Mouse (Mus musculus): ENCODE measurements around the gene Pigr.

The Pigr gene

DNA sequence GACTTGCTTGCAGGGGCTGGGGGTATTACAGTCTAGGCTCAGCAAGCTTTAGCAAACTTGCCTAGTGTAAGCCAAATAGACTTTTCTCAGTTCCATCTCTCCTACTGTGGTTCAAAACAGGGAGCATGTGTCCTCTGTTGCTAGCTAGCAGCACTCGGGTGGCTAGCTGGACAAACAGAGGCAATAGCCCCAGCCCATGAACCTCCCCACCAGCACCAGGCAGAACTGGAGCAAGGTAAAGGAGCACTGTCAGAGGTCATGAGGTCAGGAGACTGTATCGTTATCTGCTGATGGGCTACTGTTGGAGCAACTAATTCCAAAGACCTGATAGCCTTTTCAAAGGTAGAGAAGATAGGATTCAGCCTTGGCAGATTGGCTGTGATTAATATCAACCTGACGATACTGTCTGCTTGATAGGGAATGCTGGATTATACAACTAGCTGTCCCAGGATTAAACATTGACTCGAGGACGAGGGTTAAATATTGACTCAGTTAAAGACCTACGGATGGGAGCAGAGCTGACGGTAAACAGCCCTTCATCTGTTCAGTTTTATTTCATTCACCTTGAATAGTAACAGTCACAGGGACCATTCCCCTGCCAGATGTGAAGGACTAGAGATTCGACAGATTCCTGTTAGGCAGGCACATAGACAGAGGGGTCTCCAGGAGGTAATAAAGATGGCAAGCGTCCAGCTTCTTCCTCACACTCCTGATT is 4.4 kb upstream of the Pigr start:
- in situ Hi-C loops (cut with MboI; ENCODE audit: low pct_unique_long_range_greater_than_20kb in 1 of 2, low sequenced_read_pairs in 2 of 2, unreplicated experiment in 1 of 2): no loop called here

DNA sequence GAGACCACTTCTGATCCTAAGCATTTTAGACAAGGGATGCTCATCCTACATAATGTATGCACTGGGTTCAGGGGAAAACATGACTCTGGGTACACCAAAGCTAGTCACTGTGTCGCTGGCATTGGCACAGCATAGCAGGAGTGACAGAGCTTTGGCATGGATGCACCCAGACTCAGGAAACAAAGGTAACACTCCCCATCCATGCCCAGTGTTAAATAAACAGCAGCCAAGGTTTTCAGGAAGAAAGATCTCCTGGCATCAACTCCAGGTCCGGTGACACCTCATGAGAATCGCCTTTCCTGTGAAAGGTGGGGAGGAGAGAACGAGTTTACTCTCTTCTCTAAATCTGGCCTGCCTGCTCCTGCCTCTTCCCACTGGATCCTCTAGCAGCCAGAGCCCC is 2.2 kb downstream of the Pigr start:
- in situ Hi-C loops (cut with MboI; ENCODE audit: low pct_unique_long_range_greater_than_20kb in 1 of 2, low sequenced_read_pairs in 2 of 2, unreplicated experiment in 1 of 2): no loop called here

DNA sequence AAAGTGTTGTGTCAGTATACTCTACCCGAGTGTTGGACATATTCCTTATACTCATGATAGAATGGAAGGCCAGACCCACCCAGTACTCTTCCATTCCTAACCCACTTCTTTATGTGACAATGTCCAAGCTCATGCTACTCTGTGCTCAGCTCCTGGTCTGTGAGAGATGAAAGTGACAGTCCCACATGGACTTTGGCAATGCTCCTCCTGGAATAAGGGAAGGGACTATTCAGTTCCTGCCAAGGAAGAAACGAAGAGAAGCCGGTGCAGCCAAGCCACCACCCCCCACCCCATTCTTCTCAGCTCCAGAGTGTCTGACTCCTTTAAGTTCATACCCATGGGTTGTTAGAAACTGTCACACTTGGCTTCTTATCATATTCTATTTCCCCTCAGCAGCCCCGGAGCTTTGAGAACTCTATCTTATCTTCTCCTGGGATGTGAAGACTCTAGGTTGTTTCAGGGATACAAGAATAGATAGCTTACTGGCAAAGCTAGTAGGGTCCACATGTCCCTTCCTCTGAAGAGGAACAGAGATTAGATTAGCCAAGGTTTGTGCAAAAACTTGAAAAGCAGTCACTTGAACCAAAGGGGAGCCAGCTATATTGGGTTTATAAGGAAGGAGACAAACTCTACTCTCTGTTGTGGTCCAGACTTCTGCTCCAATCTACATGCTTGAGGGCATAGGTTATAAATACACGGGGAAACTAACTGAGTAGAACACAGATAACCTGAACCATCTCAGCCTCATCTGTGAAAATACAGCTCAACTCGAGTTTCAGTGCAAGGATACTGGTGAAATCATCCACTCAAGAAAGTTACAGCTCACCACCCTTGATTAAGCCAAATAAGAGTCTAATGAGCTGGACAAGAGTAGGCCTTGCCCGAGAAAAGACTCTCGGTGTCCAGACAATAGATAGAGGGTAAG is 3.7 kb downstream of the Pigr start:
- in situ Hi-C loops (cut with MboI; ENCODE audit: low pct_unique_long_range_greater_than_20kb in 1 of 2, low sequenced_read_pairs in 2 of 2, unreplicated experiment in 1 of 2): no loop called here

DNA sequence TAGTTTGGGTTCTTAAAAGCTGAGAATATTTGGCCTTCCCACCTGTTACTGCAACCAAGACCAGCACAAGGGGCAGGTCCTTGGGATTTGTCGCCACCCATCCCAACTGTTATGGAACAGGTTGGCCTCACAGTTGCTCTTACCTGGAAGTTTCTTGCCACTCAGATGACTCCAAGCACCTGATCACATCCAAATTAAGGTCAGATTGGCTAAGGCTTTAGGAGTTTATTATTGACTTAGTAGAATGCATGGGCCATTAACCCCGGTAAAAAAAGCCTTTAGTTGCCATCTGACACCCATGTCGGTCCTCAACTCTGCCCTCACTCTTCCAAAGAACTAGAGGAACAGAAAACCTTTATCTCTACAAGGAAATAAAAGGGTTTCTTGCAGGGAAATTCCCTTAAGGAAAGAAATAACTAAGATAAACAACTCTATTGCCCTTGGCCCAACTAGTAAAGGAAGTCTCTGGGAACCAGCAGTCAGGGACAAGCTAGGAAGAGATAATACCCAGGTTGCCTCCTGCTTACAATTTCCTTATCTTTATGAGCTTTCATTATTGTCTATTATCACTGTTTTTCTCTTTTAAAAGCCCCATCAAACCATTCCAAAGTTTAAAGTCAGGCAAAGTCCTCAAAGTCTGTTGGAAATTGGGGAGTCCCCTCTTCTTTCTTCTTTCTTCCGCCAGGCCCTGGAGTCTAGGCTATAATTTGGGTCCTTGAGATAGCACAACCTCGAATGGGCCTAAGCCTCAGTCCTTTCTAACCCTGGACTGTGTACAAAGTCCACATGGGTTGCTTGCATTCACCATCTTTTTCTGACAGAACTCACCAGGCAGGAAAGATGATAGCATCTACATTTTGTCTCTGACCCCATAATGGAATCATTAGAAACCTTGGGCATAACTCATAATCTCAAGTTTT is 6.0 kb downstream of the Pigr start:
- in situ Hi-C loops (cut with MboI; ENCODE audit: low pct_unique_long_range_greater_than_20kb in 1 of 2, low sequenced_read_pairs in 2 of 2, unreplicated experiment in 1 of 2): no loop called here

DNA sequence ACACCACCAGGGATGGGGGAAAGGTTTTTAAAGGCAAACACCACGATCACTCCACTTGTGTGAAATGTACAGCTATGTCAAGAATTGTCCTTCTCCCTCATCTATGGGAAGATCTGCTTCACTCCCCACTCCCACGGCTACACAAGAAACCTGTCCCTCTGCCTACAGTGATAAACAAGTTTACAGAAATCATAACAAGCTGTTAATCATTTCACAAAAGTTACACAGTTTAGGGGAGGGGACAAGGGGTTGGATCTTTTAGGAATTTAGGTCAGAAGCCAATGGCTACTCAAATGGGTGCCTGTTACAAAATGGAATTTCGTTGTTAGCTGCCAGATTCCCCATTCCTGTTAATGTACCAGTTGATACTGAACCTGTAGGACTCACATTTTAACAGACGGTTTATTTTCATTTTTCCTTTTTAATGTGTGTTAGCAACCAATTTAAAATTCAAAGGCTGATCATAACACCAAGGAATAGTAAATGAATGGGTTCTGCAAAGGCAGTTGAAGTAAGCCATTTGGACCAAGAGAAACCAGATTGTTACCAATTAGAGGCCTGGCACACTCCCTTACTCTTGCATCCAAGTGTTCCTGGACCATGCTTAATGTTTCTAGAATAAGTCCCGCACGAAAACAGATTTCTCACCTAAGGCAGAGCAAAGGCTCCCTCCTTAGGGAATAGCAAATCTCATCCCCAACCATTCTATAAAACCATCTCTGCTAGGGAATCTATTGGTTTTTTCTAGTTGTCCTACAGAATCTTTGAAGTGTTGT is 8.9 kb downstream of the Pigr start:
- in situ Hi-C loops (cut with MboI; ENCODE audit: low pct_unique_long_range_greater_than_20kb in 1 of 2, low sequenced_read_pairs in 2 of 2, unreplicated experiment in 1 of 2): no loop called here

DNA sequence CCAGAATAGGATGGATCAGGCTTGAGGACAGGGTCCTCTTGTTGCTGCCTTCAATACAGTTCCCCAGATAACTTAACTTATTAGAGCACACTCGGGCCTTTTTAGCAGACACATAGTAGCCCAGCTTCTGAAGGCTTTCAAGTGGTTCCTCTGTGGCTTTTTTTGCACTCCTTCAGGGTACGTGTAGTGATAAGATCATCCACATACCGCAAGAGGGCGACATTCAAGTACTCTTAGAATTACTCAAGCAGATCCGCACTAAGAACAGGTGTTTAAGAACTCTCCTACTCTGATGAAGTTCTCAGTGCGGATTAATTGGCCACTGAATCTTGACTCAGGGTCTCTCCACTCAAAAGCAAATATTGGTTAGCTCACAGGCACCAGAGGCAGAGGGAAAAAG is 11.8 kb downstream of the Pigr start:
- in situ Hi-C loops (cut with MboI; ENCODE audit: low pct_unique_long_range_greater_than_20kb in 1 of 2, low sequenced_read_pairs in 2 of 2, unreplicated experiment in 1 of 2): no loop called here

DNA sequence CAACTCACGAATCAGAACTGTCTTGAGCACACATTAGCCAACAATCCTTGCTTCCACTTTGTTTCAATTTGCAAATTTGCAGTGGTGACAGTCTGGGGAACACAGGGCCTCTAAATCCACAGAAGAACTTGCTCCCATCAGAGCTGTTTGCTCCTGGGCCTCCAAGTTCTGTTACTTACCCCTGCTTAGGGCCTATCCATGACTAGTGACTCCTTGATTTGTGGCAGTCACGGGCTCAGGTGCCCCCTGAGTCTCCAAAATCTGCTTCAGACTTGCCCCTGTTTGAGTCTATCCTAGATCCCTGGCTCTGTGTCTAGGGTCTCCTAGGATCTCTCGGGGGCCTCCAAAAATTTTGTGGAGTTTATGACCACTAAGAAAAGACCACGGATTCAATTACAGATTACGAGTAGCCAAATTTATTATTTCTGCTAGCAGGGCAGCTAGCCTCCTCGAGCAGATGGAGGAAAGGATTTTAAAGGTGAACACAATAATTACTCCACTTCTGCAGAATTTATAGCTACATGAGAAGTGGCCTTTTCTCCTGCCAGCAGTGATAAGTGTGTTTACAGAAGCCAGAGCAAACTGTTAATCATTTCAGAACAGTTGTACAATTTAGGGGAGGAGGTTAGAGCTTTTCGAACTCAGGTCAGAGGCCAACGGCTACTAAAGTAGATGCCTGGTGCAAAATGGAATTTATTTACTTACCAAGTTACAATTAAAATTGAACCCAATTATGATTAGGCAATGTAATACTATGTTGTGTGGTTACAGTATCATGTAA is 14.3 kb downstream of the Pigr start:
- in situ Hi-C loops (cut with MboI; ENCODE audit: low pct_unique_long_range_greater_than_20kb in 1 of 2, low sequenced_read_pairs in 2 of 2, unreplicated experiment in 1 of 2): no loop called here

DNA sequence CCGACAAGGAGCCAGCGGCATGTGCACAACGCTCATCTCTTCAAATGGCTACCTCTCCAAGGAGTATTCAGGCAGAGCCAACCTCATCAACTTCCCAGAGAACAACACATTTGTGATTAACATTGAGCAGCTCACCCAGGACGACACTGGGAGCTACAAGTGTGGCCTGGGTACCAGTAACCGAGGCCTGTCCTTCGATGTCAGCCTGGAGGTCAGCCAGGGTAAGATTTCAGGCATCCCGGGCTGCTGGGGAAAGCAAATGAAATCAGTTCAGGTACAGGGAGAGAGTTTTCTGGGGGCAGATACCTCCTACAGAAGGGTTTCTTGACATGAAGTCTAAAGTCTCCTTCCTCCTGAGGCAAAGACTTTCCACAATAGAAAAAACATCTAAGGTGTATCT is 15.1 kb downstream of the Pigr start:
- in situ Hi-C loops (cut with MboI; ENCODE audit: low pct_unique_long_range_greater_than_20kb in 1 of 2, low sequenced_read_pairs in 2 of 2, unreplicated experiment in 1 of 2): no loop called here

DNA sequence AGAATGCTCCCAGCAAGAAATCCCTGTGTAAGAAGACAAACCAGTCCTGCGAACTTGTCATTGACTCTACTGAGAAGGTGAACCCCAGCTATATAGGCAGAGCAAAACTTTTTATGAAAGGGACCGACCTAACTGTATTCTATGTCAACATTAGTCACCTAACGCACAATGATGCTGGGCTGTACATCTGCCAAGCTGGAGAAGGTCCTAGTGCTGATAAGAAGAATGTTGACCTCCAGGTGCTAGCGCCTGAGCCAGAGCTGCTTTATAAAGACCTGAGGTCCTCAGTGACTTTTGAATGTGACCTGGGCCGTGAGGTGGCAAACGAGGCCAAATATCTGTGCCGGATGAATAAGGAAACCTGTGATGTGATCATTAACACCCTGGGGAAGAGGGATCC is 18.0 kb downstream of the Pigr start:
- in situ Hi-C loops (cut with MboI; ENCODE audit: low pct_unique_long_range_greater_than_20kb in 1 of 2, low sequenced_read_pairs in 2 of 2, unreplicated experiment in 1 of 2): no loop called here

DNA sequence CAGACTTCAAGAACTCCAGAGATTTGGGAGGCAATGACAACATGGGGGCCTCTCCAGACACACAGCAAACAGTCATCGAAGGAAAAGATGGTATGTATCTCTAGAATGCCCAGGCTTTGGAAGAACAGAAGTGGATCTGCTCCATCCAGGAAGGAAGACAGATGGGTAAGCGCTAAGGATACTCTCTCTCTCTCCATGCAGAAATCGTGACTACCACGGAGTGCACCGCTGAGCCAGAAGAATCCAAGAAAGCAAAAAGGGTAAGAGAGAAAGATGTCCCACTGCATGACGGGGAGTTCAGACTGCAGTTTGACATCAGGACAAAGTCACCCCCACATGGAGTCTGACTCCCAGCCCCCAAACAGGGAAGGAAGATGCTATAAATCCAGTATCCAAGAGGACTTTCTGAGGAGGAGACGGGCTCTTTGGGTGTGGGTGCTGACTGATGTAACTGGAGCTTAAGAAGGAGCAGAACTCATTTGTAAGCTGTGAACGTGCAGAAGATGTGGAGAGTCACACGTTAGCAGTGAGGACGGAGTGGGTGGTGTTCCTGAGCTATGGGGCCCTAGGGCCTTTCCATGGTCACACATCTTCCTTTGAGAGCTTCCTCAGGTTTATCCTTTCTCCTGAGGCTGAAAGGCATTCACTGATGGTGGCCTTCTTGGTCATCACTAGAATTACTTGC is 23.2 kb downstream of the Pigr start:
- in situ Hi-C loops (cut with MboI; ENCODE audit: low pct_unique_long_range_greater_than_20kb in 1 of 2, low sequenced_read_pairs in 2 of 2, unreplicated experiment in 1 of 2): no loop called here

DNA sequence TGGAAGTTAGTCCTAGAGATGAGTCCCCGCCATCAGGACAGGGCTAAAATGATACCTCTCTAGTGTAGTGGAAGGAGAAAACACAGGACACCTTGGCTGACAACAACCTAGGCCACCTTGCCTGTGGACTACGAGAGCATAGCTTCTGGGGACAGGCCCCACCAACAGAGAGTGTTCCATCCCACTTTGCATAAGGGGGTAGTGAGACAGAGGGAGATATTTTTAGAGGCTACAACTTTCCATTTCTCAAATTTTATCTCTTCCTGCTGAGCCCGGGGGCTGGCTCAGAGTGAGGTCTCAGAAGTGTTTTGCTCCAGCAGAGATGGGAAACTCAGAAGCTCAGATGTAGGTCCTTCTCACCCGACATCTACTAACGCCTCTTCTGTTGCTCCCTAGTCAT is 23.9 kb downstream of the Pigr start:
- in situ Hi-C loops (cut with MboI; ENCODE audit: low pct_unique_long_range_greater_than_20kb in 1 of 2, low sequenced_read_pairs in 2 of 2, unreplicated experiment in 1 of 2): no loop called here

DNA sequence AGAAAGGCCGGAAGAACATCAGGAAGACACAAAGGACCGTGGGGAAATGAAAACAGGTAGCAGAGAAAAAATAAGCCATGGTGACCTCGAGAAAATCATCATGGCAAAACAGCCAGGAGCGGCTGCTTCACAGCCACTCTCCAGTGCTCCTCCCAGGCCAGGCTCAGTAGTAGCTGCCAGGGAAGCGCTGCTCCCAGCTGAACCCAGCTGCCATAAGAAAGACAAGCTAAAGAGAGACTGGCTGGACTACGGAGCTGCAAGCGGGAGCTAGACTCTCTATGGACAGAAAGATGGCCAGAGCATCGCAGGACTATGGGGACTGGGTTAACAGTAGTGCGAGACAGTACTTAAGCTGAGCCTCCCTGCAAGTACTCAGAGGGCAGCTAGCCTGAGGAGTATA is 28.3 kb downstream of the Pigr start:
- in situ Hi-C loops (cut with MboI; ENCODE audit: low pct_unique_long_range_greater_than_20kb in 1 of 2, low sequenced_read_pairs in 2 of 2, unreplicated experiment in 1 of 2): no loop called here

DNA sequence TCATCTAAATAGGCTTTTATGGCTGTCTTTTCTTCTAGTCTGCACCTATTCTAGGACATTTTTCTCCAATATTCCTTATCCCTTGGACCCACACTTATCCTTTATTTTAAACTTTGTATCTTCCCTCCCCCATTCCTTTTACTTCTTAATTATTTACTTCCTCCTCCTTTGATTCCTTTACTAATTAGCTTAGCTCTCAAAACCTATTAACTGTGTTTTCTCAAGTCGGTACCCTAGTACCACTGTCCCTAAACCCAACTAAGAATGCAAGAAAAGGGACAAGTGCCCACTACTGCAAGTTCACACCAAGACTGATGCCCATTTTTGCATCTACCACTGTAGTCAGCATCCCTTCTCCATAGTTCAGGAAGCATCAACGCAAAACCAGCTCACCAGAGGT is 29.2 kb downstream of the Pigr start:
- in situ Hi-C loops (cut with MboI; ENCODE audit: low pct_unique_long_range_greater_than_20kb in 1 of 2, low sequenced_read_pairs in 2 of 2, unreplicated experiment in 1 of 2): no loop called here

DNA sequence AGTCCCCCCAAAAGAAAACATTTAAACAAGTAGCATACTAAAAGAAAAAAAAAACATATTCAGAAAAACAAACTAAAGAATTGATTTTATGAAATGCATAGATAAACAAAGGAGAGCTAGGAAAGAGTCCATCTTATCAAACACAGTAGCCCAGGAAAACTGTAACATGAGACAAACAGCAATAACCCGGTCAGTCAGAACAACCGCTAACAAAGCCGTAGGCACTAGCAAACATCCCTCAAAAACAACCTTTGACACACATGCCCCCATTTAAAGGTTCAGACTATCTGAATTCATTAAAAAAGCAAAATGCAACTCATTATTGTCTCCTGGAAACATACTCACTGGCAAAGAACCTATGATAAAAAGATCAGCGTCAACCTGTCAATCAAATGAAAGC is 31.0 kb downstream of the Pigr start:
- in situ Hi-C loops (cut with MboI; ENCODE audit: low pct_unique_long_range_greater_than_20kb in 1 of 2, low sequenced_read_pairs in 2 of 2, unreplicated experiment in 1 of 2): no loop called here

DNA sequence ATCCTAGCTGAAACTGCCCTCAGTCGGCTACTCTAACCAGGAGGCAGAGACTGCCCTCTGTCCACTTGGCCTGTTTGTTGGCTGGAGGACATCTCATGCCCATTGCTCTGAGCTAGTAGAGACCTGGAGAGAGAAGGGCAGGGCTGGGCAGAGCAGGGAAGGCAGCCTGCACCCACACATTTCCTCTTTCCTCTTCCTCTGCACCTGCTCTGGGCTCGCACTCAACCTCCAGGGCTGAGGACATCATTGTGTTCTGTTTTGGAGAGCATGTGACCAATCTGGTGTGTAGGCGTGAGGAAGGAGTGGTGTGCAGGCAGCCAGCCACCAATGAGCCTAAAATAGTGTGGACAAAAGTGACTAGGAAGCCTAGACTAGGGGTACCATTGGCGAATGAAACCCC is 37.8 kb downstream of the Pigr start:
- in situ Hi-C loops (cut with MboI; ENCODE audit: low pct_unique_long_range_greater_than_20kb in 1 of 2, low sequenced_read_pairs in 2 of 2, unreplicated experiment in 1 of 2): no loop called here

DNA sequence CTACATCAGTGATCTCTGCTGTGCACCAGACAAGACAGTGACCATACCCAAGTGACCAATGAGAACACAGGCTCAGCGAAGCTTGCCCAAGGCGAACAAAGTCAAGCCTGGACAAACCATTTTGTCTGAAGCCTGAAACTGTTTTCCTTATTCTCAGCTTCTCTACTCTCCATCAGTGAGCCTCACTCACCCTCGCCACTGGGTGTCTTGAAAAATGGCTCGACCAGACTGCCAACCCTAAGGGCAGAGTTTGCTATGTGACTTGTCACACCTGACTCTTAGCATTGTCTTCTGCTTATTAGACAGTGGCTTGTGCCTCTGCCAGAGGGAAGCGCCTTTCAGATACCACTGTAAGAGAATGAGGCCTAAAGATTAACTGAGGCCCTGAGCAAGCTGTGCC is 38.3 kb downstream of the Pigr start:
- in situ Hi-C loops (cut with MboI; ENCODE audit: low pct_unique_long_range_greater_than_20kb in 1 of 2, low sequenced_read_pairs in 2 of 2, unreplicated experiment in 1 of 2): no loop called here

DNA sequence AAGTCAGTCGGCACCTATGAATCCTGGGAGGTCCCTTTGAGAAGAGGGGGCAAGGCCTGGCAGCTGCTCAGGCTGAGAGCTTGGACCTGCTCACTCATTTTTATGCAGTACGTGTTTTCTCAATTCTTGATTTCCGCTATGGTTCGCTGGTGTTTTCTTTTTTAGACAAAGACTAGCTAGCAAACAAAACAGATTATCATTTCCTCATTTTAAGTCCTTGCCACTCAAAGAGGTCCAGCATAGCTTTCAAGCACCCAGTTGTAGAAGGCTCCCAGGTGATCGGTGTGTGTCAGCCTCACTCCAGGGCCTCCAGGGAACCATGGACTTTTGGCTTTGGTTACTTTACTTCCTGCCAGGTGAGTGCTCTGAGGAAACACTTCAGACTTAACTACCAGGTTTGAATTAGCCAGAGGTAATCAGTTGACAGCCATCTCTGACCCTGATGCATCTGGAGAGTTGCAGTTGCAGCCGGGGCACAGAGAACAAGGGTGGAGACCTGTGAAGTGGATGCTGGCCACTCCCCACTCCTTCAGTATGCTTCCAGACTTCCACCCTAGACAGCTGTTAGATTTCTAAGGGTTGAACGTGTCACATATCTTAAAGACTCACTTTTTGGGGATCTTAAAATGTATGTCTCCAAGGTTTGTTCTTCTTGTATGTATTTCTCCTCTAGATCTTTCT is 39.2 kb downstream of the Pigr start, which contains the start of gene Fcmr:
Fcmr (plus strand) TSS at position 129 of the 681 bp plus-strand sequence.
- in situ Hi-C loops (cut with MboI; ENCODE audit: low pct_unique_long_range_greater_than_20kb in 1 of 2, low sequenced_read_pairs in 2 of 2, unreplicated experiment in 1 of 2): no loop called here

Data from mouse embryonic stem cell (cell line).